Mouse (Mus musculus) erythroblast, embryonic 14.5 days (primary cell): ENCODE data around the gene Gjb1.

Source experiments
- GATA1 ChIP-seq: IDR thresholded peaks from 2 replicates; pipeline ENCODE4 v1.6.1; 2012; ENCODE audit warnings: low read length, inconsistent platforms, mixed read lengths
- TAL1 ChIP-seq: IDR thresholded peaks from 3 replicates; pipeline ENCODE4 v1.6.1; 2012; ENCODE audit warnings: low read length, inconsistent platforms, mixed read lengths

DNA sequence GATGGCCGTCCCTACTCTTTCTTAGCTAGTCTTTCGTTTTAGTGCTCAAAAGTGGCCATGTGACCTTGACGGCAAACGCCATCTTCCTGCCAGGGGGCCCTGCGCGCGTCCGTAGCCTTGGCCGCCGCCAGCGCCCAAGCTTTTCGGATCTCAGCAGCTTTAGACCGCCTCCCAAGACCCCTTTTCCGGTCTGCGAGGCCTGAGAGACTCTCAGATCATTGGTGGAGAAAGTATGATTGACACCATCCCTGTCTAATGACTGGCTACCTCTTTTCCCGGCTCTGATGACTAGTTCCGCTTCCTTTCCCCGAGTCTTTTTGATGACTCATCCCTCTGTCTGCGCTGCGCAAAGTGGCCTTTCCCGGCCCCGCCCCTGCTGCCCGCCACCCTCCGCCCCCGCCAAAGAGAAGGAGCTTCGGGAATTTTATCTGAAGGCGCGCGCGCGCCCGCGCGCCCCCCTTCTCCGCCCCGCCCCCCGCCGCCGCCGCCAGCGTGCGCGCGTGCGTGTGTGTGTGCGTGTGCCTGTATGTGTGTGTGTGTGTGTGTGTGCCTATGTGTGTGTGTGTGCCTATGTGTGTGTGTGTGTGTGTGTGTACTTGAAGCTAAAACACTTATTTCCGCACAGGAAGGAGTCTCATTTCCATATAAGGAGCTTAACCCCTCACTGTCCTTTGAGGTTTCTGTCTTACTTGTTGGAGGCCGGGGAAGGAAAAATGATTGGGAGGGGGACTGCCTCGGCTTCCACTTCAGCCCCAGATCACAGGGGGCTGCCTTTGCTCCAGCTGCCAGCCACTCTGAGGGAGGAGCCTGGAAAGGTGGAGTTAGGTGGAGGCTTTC lies 43.6 kb upstream of the Gjb1 start:
- no peak for TF ChIP-seq TAL1
- no peak for TF ChIP-seq GATA1
